Mouse (Mus musculus): ENCODE measurements at regions not wholly inside any gene's neighbourhood (a gene's known extent, or its start where the extent isn't known, plus 50 kb on each side); places are given as distances from the start of the nearest gene placed in this dataset.

DNA sequence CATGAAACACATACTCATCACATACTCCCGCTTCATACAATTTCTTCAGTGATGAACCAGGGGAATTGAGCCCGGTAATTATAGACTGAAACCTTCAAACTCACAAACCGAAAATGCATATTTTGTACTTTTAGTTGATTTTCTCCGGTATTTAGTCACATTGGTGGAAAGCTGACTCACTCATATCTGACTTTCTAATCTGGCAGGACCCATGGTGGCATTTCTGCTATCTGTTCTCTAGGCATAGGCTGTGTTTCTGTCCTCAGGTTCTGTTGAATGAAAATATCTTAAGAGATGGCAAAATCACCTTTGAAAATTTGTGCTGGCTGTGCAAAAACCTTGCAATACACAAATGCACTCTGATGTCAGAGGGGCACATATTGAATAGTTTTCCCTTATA lies 1126.6 kb downstream of the Diaph2 start:
- Histone ChIP-seq H3K9me3 (ENCODE audit: control insufficient read depth, low read length) (no peaks in the 10 kb centered on the region), H3K4me1 (ENCODE audit: control insufficient read depth, insufficient read depth, low read depth, low read length) (no peaks in the 10 kb centered on the region), H3K4me2 (ENCODE audit: low read length) (no peak overlapping the region), H3K9ac (ENCODE audit: low read depth, low read length) (no peak overlapping the region), H3K27me3 (replicated peaks; ENCODE audit: control insufficient read depth, insufficient read depth, low read length) (no peaks in the 10 kb centered on the region), H3K4me3 (ENCODE audit: low read length) (no peak overlapping the region), H3K27ac (ENCODE audit: low read depth, low read length) (no peak overlapping the region), H3K36me3 (ENCODE audit: control insufficient read depth, insufficient read depth, low read length) (no peaks in the 10 kb centered on the region)
- no peak for ATAC-seq
- 85% methylated on average over 4 of the region's 4 CpGs for WGBS
